Mouse (Mus musculus) thymus, postnatal 4 days (tissue): ENCODE data around the gene Patj.

Experiments
- DNase-seq: peaks from one replicate; pipeline ENCODE4 v3.0.0; 2021

Patj gene

DNA sequence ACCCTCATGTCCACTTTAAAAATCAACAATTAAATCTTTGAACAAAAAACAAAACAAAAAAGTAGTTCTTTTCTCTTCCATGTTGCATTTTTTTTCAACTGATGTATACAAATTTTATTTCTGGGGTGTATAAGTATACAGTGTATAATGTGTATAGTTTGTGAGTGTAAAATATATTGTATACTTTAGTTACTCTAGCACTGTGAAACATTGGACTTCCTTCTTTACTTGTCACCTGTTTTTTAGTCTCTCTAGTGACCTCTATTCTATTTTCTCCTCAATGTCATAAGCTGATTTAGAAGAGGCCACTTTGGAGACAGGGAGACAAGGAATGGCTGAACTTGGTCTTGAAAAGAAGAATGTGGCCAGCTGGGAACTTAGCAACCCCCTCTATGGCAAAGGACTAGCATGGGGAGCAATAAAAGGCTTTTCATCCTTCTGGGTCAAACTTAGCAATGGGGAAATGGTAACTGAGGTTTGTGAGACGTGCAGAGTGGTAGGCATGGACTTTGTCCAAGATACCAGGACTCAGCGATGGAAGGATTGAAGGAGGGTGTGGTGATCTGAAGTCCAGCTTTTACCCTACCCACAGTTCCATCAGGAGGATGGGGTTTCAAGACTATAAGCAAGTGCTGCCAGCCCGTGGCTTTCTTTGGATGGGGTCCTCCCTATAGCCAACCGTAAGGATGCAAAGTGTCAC lies 54.1 kb downstream of the Patj start:
- no peak for DNase-seq

DNA sequence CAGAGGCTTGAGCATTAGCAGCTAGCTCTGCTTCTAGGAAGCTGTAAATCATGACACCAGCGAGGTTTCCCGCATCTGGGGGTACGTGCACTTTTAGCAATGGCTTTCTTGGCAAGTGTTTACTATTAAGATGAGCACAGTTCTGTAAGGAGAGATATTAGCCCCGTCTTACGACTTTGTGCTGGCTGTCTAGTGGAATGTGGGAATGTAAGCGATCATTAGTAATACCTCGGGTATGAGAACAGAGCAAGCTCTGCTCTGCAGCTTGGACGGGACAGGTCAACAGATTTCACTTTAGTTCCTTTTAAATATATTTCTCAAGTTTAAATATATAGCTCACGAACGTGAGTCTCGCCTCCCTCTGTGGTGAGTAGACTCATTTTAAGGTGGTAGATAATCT lies 54.7 kb downstream of the Patj start:
- no peak for DNase-seq

DNA sequence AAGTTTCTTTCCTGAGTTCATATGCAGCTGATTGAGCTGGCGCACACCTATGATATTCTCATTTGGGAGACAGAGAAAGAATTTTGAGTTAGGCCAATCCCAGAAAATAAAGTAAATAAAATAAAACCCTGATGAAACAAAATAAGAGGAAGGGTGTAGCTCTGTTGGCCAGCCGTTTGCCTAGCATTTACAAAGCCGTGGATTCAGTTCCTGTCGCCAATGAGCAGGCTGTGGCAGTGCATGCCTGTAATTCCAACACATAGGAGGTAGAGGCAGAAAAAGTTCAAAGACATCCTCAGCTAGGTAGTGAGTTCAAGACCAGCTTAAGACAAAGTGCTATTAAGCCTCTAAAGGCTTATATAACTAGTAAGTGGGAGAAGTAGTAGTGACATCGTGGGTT lies 55.2 kb downstream of the Patj start:
- no peak for DNase-seq

DNA sequence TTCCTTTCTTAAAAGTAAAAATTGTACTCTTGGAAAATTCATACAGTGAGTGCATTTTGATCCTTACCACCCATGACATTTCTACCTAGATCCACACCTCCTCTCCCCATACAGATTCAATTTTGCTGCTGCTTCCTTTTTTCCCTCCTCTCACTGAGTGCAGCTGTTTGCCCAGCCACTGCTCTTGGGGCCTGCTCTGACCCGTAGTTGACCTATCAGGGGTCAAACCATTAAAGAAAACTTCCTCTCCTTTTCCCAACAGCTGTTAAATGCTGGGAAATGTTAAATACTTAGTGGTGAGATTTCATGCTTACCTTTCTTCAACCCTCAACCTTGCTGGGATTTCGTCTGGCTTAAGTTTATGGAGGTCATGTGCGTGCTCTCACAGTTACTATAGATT lies 55.7 kb downstream of the Patj start:
- DNase-seq = no peak

DNA sequence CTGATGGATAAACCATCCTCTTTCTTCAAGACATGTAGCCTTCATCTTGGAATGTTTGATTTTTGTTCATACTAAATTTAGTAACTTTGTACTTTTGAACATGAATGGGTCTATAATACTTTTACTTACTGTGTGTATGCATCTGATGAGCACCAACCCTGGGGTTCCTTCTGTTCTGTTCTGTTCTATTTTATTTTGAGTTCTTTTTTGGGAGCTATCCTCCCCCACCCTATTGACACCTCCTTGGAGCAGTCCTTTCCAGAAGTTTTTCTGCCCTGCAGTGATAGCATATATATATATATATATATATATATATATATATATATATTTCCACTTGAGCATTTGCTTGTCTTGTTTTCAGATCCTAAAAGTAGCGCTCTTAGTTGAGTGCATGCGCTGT lies 57.1 kb downstream of the Patj start:
- DNase-seq = no peak

DNA sequence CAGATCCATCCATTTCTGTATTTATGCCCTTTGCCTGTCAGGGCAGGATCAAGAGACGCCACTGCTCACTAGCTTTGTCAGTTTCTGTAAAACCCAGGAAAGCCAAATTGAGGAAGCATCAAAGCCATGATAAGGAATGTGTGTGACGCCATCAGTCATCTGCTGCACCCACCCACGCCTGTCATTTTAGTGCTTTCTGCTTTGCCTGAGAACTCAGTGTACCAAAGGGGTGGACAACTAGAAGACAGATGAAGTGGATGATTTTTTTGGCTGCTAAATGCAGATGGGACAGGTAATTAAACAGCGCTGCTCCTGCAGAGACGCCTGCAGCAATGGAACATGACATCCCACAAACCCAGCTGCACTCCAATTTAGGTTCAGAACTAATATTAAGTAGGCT lies 57.6 kb downstream of the Patj start:
- DNase-seq = no peak

DNA sequence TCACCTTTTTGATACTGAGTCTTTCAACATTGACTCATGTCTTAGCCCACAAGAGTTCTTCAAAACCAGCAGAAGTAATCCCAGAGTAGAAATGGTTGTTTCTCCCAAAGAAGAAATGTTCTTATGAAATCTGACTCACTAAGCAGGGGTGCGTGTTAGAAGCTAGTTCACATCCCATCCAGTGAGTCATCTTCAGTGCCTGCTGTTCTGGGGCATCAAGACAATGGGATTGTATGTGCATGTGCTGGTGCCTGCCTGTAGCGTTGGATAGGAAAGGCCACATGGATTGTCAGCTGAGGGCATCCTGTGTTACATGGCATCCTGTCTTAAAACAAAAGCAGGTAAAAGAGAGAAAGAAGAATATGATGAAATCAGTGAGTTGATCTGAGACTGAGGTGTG lies 59.8 kb downstream of the Patj start:
- DNase-seq = no peak

DNA sequence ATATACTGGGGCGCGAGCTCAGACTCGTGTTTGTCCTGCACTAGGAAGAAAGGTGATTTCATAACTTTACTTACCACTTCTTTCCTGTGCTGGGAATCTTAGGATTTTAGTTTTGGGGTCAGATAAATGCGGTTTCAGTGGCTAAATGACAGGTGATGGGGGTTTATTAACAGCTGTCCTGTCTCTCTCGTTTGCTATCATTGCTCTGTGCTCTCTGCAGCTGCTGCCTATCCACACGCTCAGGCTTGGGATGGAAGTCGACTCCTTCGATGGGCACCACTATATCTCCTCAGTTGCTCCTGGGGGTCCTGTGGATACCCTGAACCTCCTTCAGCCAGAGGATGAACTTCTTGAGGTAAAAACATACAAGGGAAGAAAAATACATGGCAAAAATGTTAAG lies 60.3 kb downstream of the Patj start:
- no peak for DNase-seq

DNA sequence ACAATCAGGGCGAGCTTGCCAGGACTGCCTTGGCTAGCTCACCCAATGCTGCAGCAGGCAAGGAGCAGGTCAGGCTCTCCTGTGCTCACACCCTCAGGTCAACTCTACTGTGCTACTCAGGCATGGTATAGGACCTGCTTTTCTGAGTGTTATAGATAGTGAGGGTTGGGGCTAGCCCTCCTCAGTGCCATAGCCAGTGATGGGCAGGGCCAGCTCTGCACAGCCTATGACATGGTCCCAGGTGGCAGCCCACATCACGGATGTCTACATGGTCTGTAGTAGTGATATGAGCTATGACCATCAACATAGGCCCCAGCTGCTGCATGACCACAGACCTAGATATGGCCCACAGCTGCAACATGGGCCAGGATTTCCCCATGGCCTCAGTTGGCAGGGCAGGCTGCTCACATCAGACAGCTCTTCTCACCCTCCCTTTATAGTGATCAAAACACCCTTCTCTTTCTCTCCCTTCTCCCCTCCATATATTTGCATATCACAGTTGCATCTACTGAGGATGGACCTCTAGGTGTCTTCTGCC lies 66.3 kb downstream of the Patj start:
- no peak for DNase-seq

DNA sequence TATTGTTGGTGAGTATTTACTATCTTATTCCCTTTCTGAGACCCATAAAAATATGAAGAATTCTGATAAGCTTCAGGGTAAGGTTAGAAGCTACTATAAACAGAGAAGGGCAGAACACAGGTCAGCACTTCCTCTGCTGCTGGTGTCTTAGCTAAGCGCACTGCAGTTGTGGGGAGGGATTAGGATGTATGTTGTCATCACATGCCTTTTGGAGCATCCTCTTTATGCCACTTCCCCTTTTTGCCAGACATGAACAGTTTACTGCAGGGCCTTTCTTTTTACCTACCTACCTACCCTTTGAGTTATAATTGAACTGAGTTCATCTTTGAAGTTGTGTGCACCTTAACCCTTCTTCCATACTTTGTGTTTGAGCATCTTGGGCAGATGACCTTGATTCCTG lies 69.9 kb downstream of the Patj start:
- no peak for DNase-seq

DNA sequence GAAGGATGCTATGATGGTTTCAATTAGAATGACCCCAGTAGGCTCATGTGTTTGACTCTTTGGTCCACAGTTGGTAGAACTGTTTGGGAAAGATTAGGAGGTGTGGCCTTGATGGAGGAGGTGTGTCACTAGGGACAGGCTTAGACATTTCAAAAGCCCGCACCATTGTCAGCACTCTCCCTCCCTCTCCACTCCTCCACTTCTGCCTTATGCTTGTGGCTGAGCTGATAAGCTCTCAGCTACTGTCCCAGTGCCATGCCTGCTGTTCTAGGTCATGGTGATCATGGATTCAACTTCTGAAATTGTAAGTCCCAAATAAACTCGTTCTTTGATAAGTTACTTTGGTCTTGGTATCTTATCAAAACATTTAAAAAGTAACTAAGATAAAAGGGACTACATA lies 70.3 kb downstream of the Patj start:
- no peak for DNase-seq

DNA sequence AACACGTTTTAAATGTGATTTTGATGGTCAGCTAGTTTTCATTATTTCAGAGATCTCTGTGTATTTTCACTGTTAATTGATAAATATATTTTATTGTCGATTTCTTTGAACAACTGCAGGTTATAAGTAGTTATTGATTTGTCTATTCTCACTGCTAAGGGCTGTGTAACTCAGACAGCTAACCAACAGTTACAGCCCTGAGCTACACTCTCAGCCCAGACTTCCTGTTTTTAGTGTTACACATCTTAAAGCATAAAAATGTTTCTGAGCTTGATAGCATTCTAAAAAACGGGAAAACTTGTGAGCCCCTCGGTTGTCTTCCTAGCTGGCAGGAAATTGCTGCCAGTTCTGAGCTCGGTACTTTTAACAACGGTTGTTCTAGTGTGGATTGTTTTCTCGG lies 75.8 kb downstream of the Patj start:
- DNase-seq = no peak

DNA sequence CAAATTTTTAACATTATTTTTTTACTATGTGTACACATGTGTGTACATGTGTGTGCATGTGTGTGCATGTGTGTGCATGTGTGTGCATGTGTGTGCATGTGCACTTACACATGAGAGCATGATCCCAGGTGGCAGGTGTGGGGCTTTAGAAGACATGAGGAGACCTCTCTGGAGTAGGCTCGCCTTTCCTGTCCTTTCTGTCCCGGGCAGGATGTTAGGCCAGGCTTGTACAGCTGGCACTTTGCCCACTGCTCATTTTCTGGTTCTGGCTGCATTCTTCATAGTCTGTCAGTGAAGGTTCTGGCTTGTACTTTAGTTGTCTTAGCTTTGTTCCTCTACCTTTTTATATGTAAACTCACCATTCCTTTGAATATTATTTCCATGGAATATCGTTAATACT lies 77.9 kb downstream of the Patj start:
- DNase-seq = no peak

DNA sequence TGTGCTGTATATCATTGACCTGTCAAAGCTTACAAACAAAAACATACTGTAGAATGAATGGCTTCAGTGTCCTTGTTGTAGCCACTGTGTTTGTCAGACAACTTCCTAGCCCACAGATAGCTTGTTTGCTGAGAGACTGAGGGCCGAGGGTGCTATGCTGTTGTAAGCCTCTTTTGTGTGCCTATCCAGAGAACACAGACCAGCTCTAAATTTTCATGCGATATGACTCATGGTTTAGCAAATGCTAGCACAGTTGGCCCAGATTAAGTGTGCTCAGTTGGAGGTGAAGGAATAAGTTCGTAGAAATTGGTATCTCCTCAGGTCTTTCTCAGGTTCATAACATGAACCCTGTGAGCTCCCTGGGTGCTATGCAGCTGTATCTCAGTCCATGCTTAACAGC lies 82.4 kb downstream of the Patj start:
- DNase-seq = no peak

DNA sequence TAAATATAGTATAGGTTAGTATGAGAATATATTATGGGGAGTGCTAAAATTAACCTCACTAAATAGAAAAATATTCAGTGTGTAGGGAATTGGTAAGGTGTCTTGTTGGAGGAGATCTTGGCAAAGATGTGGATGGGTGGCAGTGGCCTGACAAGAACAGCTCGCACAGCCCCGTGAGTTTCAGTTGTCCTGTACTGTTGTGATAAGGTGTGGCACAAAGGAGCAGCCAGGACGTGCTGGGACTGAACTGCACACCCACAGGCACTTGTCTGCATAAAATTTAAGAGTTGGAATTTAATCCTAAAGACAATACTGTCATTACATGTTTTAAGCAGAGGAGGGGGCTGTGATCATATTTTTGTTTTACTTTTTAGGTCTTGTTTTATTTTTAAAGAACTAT lies 90.9 kb downstream of the Patj start:
- DNase-seq = no peak

DNA sequence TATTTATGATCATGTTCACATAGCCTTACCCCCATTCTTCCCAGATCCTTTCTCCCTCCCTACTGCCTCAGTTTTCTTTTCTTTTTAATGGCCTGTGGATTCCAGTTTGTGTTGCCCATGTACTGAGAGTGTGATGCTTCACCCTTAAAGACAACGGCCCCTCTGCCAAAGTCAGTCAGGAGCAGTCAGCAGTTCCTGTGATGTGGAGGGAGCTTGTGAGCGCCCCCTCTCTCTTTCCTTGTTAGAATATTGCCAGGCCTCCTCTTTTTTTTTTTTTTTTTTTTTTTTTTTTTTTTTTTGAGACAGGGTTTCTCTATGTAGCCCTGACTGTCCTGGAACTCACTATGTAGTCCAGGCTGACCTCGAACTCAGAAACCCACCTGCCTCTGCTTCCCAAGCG lies 91.3 kb downstream of the Patj start:
- DNase-seq = no peak

DNA sequence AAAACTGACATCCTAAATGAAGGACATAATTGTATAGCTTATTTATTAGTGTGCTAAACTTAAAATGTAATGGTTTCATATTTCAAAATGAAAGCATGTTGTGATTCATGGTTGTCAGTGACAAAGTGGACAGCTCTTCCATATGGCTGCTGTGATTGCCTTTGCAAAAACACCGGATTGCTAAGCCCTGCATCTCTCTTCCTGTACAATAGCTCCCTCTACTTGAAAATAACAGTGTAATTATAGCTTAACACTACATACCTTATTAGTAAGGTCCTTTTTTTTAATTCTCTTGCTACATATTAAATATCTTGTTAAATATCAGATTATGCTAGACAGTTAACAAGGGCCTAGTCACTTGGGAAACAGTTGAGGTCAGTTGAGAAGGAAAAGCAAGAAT lies 93.8 kb downstream of the Patj start:
- DNase-seq = no peak

DNA sequence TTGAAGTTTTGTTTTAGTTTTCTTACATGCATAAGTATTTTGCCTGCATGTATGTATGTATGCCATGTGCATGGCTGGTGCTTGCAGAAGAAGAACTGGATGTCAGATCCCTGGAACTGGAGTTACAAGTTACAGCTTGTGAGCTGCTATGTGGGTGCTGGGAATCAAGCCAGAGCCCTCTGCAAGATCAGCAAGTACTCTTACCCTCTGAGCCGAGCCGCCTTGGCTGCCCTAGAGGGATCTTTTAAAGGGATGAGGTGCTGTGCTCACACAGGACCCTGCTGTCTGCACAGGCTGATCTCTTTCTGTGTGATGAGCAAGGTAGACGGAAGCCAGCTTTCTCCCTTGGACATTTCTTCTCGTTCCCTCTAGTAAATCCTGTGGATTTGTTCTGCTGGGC lies 102.8 kb downstream of the Patj start:
- DNase-seq = no peak

DNA sequence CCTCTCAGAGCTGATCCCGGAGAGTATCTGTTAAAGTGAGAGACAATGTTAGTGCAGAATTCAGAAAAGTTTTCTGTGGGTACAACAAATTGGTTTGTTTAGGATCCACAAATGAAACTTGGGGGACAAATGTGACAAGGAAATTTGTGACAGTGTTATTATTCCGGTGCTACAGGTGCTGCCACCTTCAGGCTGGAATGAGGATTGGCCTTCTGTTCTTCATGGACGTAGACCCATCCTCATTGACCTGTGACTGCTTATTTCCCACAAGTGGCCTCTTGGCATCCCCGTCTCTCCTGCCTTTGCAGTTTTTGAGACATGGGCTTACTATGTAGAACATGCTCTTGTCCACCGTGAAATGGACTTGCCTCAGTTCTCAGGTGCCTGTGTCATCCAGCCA lies 104.6 kb downstream of the Patj start:
- peak; percentile 38 for DNase-seq

DNA sequence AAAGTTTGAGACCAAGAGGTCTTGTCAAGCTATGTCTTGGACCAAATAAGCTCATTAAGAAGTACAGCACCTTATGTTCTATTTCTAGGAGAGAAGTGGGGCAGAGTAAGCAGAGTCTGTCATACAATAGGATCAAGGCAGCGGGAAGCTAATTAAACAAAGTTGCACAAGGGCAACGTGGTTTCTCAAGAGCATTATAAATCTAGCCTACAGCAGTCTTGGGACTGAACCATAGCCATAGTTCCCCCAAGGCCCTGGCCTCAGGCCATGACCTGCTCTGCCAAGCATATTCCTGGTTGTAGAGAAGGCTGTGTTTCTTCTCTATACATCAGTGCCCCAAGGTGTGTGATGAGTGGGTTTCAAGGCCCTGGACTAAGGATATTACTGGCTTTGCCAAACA lies 105.3 kb downstream of the Patj start:
- DNase-seq = no peak

DNA sequence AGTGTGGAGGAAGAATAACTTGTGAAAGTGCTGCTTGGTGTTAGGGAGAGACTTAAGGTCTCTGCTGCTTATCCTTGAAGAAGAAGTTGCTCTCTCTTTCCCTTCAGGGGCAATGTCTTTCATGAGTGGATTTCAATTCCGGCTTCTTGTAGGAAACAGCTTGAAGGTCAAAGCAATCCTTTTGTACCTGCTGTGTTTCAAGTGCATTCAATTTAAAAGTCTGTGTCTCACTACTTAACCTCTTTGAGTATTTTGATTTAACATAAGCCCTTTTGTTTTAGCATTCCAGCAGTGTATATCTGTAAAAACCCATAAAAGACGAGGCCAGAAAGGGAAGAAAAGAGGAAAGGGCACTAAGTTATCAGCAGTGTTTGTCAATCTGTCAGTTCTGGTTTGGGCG lies 109.2 kb downstream of the Patj start:
- no peak for DNase-seq

DNA sequence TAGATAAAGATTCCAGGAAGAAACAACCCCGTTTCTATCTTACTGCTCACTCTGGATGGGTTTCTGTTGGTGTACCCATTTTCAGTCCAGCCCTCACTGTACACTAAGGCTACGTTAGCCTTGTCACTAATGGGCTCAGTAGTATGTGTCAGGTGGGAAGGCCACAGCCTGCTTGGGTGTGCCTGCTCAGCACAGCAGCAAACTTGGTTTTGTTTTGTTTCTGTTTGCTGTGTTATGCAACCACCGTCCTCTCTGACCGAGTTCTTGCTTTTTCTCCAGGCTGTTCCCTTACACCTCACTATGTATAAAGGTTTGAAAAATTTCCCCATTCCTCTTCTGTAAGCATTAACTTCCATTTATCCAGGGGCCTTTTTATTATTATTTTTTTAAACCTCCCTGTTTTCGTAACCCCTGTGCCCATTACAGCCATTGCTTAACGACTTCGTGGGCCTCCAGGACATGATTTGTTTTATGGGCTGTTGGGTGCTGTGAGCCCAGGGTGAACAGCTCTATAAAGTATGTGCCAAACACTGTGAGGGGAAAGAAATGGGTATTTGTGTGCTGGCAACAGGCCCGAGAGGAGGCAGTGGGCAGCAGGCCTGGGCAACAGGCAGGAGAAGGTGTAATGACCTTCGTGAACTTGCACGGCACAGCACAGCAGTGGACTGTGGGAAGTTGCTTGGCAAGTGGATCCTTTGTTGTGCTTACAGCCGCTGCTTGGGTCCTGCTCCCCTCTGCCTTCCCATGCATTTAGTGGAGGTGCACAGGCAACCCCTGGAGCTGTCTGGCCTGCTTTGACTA lies 113.1 kb downstream of the Patj start:
- DNase-seq = no peak

DNA sequence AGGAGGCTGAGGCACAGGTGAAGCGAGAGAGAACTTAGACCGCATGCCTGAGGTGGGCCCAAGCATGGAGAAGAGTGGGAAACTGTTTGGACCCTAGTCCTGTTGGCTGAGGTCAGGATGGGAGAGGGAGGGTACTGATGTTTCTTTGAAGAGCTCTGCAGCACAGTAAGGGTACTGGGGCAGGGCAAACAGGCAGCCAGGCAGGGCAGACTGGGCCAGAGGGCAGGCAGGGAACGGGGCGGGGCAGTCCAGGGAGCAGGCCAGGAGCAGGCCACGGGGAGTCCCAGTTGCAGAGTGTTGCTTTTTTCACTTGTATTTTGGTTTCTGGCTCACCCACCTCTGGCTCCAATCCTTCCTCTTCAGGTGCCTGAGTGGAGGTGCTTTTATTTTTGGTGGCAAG lies 114.4 kb downstream of the Patj start:
- no peak for DNase-seq

DNA sequence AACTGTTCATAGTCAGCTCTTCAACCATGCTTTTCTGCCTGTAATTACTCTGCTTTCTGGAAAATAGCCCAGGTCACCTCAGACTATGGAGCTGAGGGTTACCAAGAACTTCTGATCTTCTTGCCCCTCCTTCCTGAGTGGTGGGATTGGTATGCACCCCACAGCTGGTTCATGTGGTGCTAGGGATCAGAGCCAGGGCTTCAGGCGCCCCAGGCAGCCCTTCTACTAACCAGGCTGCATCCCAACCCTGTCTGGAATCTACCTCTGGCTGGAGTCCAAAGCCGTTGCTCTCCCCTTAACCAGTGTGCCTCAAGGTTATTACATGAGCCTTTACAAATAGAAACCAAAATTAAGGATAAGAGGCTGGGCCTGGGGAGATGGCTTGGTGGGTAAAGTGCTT lies 115.7 kb downstream of the Patj start:
- DNase-seq = no peak
